Mouse (Mus musculus): ENCODE data around the gene Dnm2. TPM values are rescaled to one million over a fixed set of nuclear protein-coding genes. Genes with fewer than 3 reads are reported as not detected.

Gene Dnm2
- polyA plus RNA-seq, 1 experiment from 2014 or later, result 51.8 TPM

- H3K4me3 ChIP-seq (replicated peaks), result no peak overlapping the region
- DNase-seq (no peak), ATAC-seq (ENCODE audit: low read depth) (no peak)
- no peak overlapping the region; the same call in none of the 2 replicates for H3K27ac ChIP-seq
- no peak overlapping the region for H3K4me2 ChIP-seq
- no peaks in the 10 kb centered on the region for H3K27me3 ChIP-seq
- H3K9me3 ChIP-seq (replicated peaks), result no peaks in the 10 kb centered on the region
- peaks cover 29% of the 10 kb centered on the region for H3K36me3 ChIP-seq
- peaks cover 66% of the 10 kb centered on the region for H3K4me1 ChIP-seq (replicated peaks)
- H3K9ac ChIP-seq, result 0 out of 2 replicates have a peak overlapping the region, but pooled peaks have one; percentile 23
- WGBS (ENCODE audit: insufficient replicate concordance), result 94% methylated on average over 2 of the region's 2 CpGs
Measured at GRCm38 (mm10) chr9:21551049-21551448, 126.3 kb downstream of the Dnm2 start.

- Histone ChIP-seq H3K9ac (no peak overlapping the region), H3K4me2 (no peak overlapping the region), H3K9me3 (replicated peaks) (no peaks in the 10 kb centered on the region), H3K27ac (peak overlapping the region; percentile 89), H3K4me3 (replicated peaks) (no peak overlapping the region), H3K27me3 (no peaks in the 10 kb centered on the region), H3K36me3 (peaks cover 30% of the 10 kb centered on the region), H3K4me1 (replicated peaks) (peaks cover 80% of the 10 kb centered on the region)
- no peak for DNase-seq
- no peak for ATAC-seq (ENCODE audit: low read depth)
- 81% methylated on average over 6 of the region's 6 CpGs for WGBS (ENCODE audit: insufficient replicate concordance)
Measured at GRCm38 (mm10) chr9:21553607-21554273, 129.0 kb downstream of the Dnm2 start.

GRCm38 (mm10) chr9:21555198-21555742, 130.6 kb downstream of the Dnm2 start:
- peak overlapping the region; percentile 27; the same call in 1 of the 2 replicates for H3K9ac ChIP-seq
- H3K27me3 ChIP-seq, result no peaks in the 10 kb centered on the region
- ATAC-seq (ENCODE audit: low read depth) (peak; percentile 50), DNase-seq (peak; percentile 24)
- H3K4me1 ChIP-seq (replicated peaks), result peaks cover 86% of the 10 kb centered on the region
- H3K27ac ChIP-seq, result peak overlapping the region; percentile 89
- H3K36me3 ChIP-seq, result peaks cover 23% of the 10 kb centered on the region
- H3K4me2 ChIP-seq, result peak overlapping the region; percentile 3; the same call in 1 of the 2 replicates
- H3K4me3 ChIP-seq (replicated peaks), result no peak overlapping the region
- WGBS (ENCODE audit: insufficient replicate concordance), result 59% methylated on average over 6 of the region's 6 CpGs
- H3K9me3 ChIP-seq (replicated peaks), result no peaks in the 10 kb centered on the region

- Histone ChIP-seq H3K4me2 (peak overlapping the region; percentile 67; the same call in 1 of the 2 replicates), H3K27ac (peak overlapping the region; percentile 96), H3K9ac (peak overlapping the region; percentile 65), H3K9me3 (replicated peaks) (no peaks in the 10 kb centered on the region), H3K36me3 (peaks cover 18% of the 10 kb centered on the region), H3K27me3 (no peaks in the 10 kb centered on the region), H3K4me3 (replicated peaks) (no peak overlapping the region), H3K4me1 (replicated peaks) (peaks cover 84% of the 10 kb centered on the region)
- DNase-seq (no peak), ATAC-seq (ENCODE audit: low read depth) (no peak)
- WGBS (ENCODE audit: insufficient replicate concordance), result 89% methylated on average over 2 of the region's 2 CpGs
Measured at GRCm38 (mm10) chr9:21556996-21557395, 132.3 kb downstream of the Dnm2 start.

Small RNAs within 50 kb of the gene (microRNA-seq; reads per million reads assigned to microRNA genes)
- 1.2 reads per million for gene Mir199a-1

Other genes starting within 250 kb of the Dnm2 start
- gene Keap1, start 185.5 kb upstream of the Dnm2 start, polyA plus RNA-seq (2015; fragmentation: Nextera tagmentation; extraction: Ambion mirVana), result 31.9 TPM in 2 replicates
- 0.03 and 0.10 TPM in 2 replicates for gene S1pr5, start 176.5 kb upstream of the Dnm2 start, polyA plus RNA-seq (2015; fragmentation: Nextera tagmentation; extraction: Ambion mirVana)
- 85.5 and 86.2 TPM in 2 replicates for gene Atg4d, start 159.6 kb upstream of the Dnm2 start, polyA plus RNA-seq (2015; fragmentation: Nextera tagmentation; extraction: Ambion mirVana)
- gene Kri1, start 136.9 kb upstream of the Dnm2 start, polyA plus RNA-seq (2015; fragmentation: Nextera tagmentation; extraction: Ambion mirVana), result 9.9 and 10.3 TPM in 2 replicates
- gene Cdkn2d, start 133.5 kb upstream of the Dnm2 start, polyA plus RNA-seq (2015; fragmentation: Nextera tagmentation; extraction: Ambion mirVana), result 104 and 105 TPM in 2 replicates
- 0.17 and 0.24 TPM in 2 replicates for gene Ap1m2, start 112.6 kb upstream of the Dnm2 start, polyA plus RNA-seq (2015; fragmentation: Nextera tagmentation; extraction: Ambion mirVana)
- 17.3 and 19.1 TPM in 2 replicates for gene Slc44a2, start 104.2 kb upstream of the Dnm2 start, polyA plus RNA-seq (2015; fragmentation: Nextera tagmentation; extraction: Ambion mirVana)
- gene Ilf3, start 57.0 kb upstream of the Dnm2 start, polyA plus RNA-seq (2015; fragmentation: Nextera tagmentation; extraction: Ambion mirVana), result 50.9 and 58.8 TPM in 2 replicates
- 24.3 and 28.6 TPM in 2 replicates for gene Qtrt1, start 13.1 kb upstream of the Dnm2 start, polyA plus RNA-seq (2015; fragmentation: Nextera tagmentation; extraction: Ambion mirVana)
- gene Tmed1, start 85.3 kb downstream of the Dnm2 start, polyA plus RNA-seq (2015; fragmentation: Nextera tagmentation; extraction: Ambion mirVana), result 36.9 and 38.5 TPM in 2 replicates
- 3.5 and 4.1 TPM in 2 replicates for gene AB124611, start 101.3 kb downstream of the Dnm2 start, polyA plus RNA-seq (2015; fragmentation: Nextera tagmentation; extraction: Ambion mirVana)
- gene Carm1, start 122.0 kb downstream of the Dnm2 start, polyA plus RNA-seq (2015; fragmentation: Nextera tagmentation; extraction: Ambion mirVana), result 15.5 and 16.9 TPM in 2 replicates
- gene Timm29, start 167.8 kb downstream of the Dnm2 start, polyA plus RNA-seq (2015; fragmentation: Nextera tagmentation; extraction: Ambion mirVana), result 17.7 and 21.5 TPM in 2 replicates
- 8.8 and 10.2 TPM in 2 replicates for gene Yipf2, start 167.9 kb downstream of the Dnm2 start, polyA plus RNA-seq (2015; fragmentation: Nextera tagmentation; extraction: Ambion mirVana)
- 26.5 and 29.5 TPM in 2 replicates for gene Smarca4, start 191.3 kb downstream of the Dnm2 start, polyA plus RNA-seq (2015; fragmentation: Nextera tagmentation; extraction: Ambion mirVana)

Measured in liver, embryonic 13.5 days (tissue).